Mouse (Mus musculus) neural tube, embryonic 13.5 days (tissue): ENCODE measurements around the gene Plch2. TPM values are rescaled to one million over a fixed set of nuclear protein-coding genes. Genes with fewer than 3 reads are reported as not detected.

Experiments used
- ATAC-seq: fragments of 200-750 bp; cut with Nextera tagmentation; 2 replicates; pipeline ENCODE4 v1.8.0; 2017; ENCODE audit warnings: low read depth, mild to moderate bottlenecking, moderate TSS enrichment, moderate library complexity
- H3K27ac ChIP-seq: fragments of 300-500 bp; sonication (generic); replicated peaks from 2 replicates; pipeline ENCODE4 v1.5.1; 2015; ENCODE audit warnings: moderate library complexity, mild to moderate bottlenecking, inconsistent platforms
- H3K27me3 ChIP-seq: fragments of 300-500 bp; sonication (generic); 2 replicates; pipeline ENCODE4 v1.6.1; 2015; ENCODE audit warnings: mild to moderate bottlenecking, inconsistent platforms
- H3K36me3 ChIP-seq: fragments of 300-500 bp; sonication (generic); 2 replicates; pipeline ENCODE4 v1.6.1; 2015; ENCODE audit warnings: mild to moderate bottlenecking, inconsistent platforms
- H3K4me1 ChIP-seq: fragments of 300-500 bp; sonication (generic); replicated peaks from 2 replicates; pipeline ENCODE4 v1.6.1; 2015; ENCODE audit warnings: inconsistent platforms
- H3K4me2 ChIP-seq: fragments of 300-500 bp; sonication (generic); 2 replicates; pipeline ENCODE4 v1.6.1; 2015; ENCODE audit warnings: inconsistent platforms, mild to moderate bottlenecking, moderate library complexity
- H3K4me3 ChIP-seq: fragments of 300-500 bp; sonication (generic); 2 replicates; pipeline ENCODE4 v1.5.1; 2015; ENCODE audit warnings: mild to moderate bottlenecking, inconsistent platforms
- H3K9ac ChIP-seq: fragments of 300-500 bp; sonication (generic); 2 replicates; pipeline ENCODE4 v1.6.1; 2015; ENCODE audit warnings: moderate library complexity, mild to moderate bottlenecking, inconsistent platforms
- H3K9me3 ChIP-seq: fragments of 300-500 bp; sonication (generic); 2 replicates; pipeline ENCODE4 v1.6.1; 2016; ENCODE audit warnings: inconsistent platforms
- WGBS: fragments of 180-500 bp; shearing (Covaris S2); methylation state at CpG from one replicate; pipeline ENCODE4 v1.1.7; 2015; 5-methylcytosine and 5-hydroxymethylcytosine counted together
- polyA plus RNA-seq: library from polyadenylated mRNA; unstranded; fragments of >200 nt; fragmentation: Nextera tagmentation; extraction: Ambion mirVana; gene quantifications from 2 replicates; pipeline ENCODE4 v1.2.1, GENCODE M21; 2015

The Plch2 gene
- polyA plus RNA-seq, 1 experiment from 2014 or later, result 6.1 TPM

GRCm38 (mm10) chr4:155069191-155069590 is 12.6 kb upstream of the Plch2 start:
- peaks cover 62% of the 10 kb centered on the region for H3K36me3 ChIP-seq

GRCm38 (mm10) chr4:155068357-155068972 is 11.9 kb upstream of the Plch2 start:
- no peak overlapping the region for H3K27ac ChIP-seq
- no peaks in the 10 kb centered on the region for H3K27me3 ChIP-seq
- no peaks in the 10 kb centered on the region for H3K9me3 ChIP-seq
- H3K9ac ChIP-seq, result peak overlapping the region; percentile 85; the same call in 1 of the 2 replicates
- peaks cover 23% of the 10 kb centered on the region for H3K4me1 ChIP-seq
- no peak overlapping the region for H3K4me3 ChIP-seq
- 94% methylated on average over 20 of the region's 20 CpGs for WGBS
- ATAC-seq, result no peak
- H3K36me3 ChIP-seq, result peaks cover 55% of the 10 kb centered on the region
- no peak overlapping the region for H3K4me2 ChIP-seq

More at GRCm38 (mm10) chr4:155069191-155069590, 12.6 kb upstream of the Plch2 start:
- no peak for ATAC-seq
- Histone ChIP-seq H3K27me3 (no peaks in the 10 kb centered on the region), H3K4me3 (no peak overlapping the region), H3K9me3 (no peaks in the 10 kb centered on the region), H3K27ac (no peak overlapping the region), H3K4me2 (no peak overlapping the region), H3K9ac (no peak overlapping the region), H3K4me1 (peaks cover 23% of the 10 kb centered on the region)
- 88% methylated on average over 6 of the region's 6 CpGs for WGBS

- 1% methylated on average over 48 of the region's 48 CpGs for WGBS
- H3K4me2 ChIP-seq, result peak within 1 kb of the TSS; percentile 90
Measured at GRCm38 (mm10) chr4:155066834-155067522, 10.4 kb upstream of the Plch2 start, which contains the start of gene Pex10. Pex10 (plus strand) TSS chr4:155067016.

GRCm38 (mm10) chr4:155065970-155066833 is 9.6 kb upstream of the Plch2 start:
- WGBS, result 5% methylated on average over 15 of the region's 15 CpGs

More at GRCm38 (mm10) chr4:155066834-155067522, 10.4 kb upstream of the Plch2 start, which contains the start of gene Pex10:
- Histone ChIP-seq H3K4me3 (peak within 1 kb of the TSS; percentile 65), H3K27me3 (no peaks in the 10 kb centered on the region), H3K27ac (peak within 1 kb of the TSS; percentile 74), H3K36me3 (peaks cover 40% of the 10 kb centered on the region), H3K9me3 (no peaks in the 10 kb centered on the region), H3K4me1 (peaks cover 23% of the 10 kb centered on the region), H3K9ac (peak within 1 kb of the TSS; percentile 85)
- peak; percentile 93 for ATAC-seq

DNA sequence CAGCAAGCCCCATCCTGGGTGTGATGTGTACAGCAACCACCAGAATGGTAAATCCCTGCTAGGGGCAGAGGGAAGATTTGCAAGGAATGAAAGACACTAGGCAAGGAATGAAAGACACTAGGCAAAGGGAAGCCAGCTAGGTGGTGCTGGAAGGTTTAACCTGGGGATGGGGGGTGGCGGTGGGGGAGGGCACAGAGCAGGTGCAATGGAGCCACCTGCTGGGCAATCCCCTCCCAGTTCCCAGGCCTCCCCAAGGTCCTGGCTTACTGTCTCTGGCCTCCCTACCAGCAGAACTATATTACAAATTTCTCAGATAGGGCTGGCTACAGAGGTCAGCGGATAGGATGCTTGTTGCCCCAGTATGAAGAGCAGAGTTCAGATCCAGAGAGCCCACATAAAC is 7.9 kb upstream of the Plch2 start:
- Histone ChIP-seq H3K9me3 (no peaks in the 10 kb centered on the region), H3K36me3 (peaks cover 15% of the 10 kb centered on the region), H3K27ac (no peak overlapping the region), H3K27me3 (no peaks in the 10 kb centered on the region), H3K4me1 (peaks cover 38% of the 10 kb centered on the region), H3K9ac (no peak overlapping the region), H3K4me2 (no peak overlapping the region), H3K4me3 (no peak overlapping the region)
- no peak for ATAC-seq
- WGBS, result 82% methylated on average over 2 of the region's 2 CpGs

More at GRCm38 (mm10) chr4:155065970-155066833, 9.6 kb upstream of the Plch2 start:
- peak overlapping the region; percentile 74 for H3K27ac ChIP-seq
- ATAC-seq, result peak; percentile 75
- H3K27me3 ChIP-seq, result no peaks in the 10 kb centered on the region
- peaks cover 32% of the 10 kb centered on the region for H3K36me3 ChIP-seq
- H3K4me3 ChIP-seq, result peak overlapping the region; percentile 65
- peaks cover 30% of the 10 kb centered on the region for H3K4me1 ChIP-seq
- peak overlapping the region; percentile 85 for H3K9ac ChIP-seq
- H3K4me2 ChIP-seq, result peak overlapping the region; percentile 90
- no peaks in the 10 kb centered on the region for H3K9me3 ChIP-seq

DNA sequence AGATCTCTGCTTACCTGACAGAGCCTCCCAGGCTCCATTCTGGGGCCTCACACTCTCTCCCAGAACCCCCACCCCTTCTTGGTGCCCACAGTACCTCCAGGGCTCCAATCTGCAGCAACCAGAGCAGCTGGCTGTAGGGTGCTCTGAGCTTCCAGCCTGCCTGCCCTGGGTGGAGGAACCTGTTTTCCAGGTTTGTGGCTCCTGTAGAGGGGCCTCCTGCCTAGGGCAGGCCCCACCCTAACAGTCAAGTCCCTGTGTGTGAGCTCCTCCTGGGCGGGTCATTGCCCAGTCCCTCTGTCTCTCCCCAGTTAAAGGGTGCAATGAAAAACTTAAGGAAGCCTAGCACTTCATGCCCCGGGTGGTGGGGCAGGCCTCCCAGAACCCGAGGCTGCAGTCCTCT is 7.3 kb upstream of the Plch2 start:
- no peaks in the 10 kb centered on the region for H3K9me3 ChIP-seq
- peaks cover 9% of the 10 kb centered on the region for H3K36me3 ChIP-seq
- no peak overlapping the region for H3K4me3 ChIP-seq
- no peak for ATAC-seq
- H3K27me3 ChIP-seq, result no peaks in the 10 kb centered on the region
- peak overlapping the region; percentile 31; the same call in 1 of the 2 replicates for H3K9ac ChIP-seq
- WGBS, result 36% methylated on average over 3 of the region's 3 CpGs
- peaks cover 38% of the 10 kb centered on the region for H3K4me1 ChIP-seq
- H3K4me2 ChIP-seq, result no peak overlapping the region
- no peak overlapping the region for H3K27ac ChIP-seq

DNA sequence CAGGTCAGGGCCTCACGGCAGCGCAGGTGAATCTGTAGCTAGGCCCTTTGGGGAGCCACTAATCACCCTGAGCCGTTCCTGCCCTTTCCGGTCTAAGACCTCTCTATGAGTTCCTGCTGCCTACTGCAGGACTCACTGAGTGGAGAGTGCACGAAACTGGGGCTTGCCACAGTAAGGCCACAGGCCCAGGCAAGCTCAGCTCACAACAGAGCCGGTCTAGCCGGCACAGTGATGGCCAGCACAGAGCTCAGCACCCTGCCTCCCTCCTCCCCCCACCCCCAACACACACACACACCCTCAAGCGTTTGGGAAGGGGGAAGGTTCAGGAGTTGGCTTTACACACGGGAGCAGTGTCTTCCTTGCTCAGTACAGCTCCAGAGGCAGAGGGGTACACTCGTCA is 1.7 kb upstream of the Plch2 start:
- no peak overlapping the region for H3K9ac ChIP-seq
- H3K4me3 ChIP-seq, result no peak overlapping the region
- no peak for ATAC-seq
- H3K36me3 ChIP-seq, result no peaks in the 10 kb centered on the region
- H3K4me2 ChIP-seq, result no peak overlapping the region
- WGBS, result 35% methylated on average over 10 of the region's 10 CpGs
- H3K27me3 ChIP-seq, result no peaks in the 10 kb centered on the region
- H3K27ac ChIP-seq, result no peak overlapping the region
- no peaks in the 10 kb centered on the region for H3K9me3 ChIP-seq
- peaks cover 40% of the 10 kb centered on the region for H3K4me1 ChIP-seq

DNA sequence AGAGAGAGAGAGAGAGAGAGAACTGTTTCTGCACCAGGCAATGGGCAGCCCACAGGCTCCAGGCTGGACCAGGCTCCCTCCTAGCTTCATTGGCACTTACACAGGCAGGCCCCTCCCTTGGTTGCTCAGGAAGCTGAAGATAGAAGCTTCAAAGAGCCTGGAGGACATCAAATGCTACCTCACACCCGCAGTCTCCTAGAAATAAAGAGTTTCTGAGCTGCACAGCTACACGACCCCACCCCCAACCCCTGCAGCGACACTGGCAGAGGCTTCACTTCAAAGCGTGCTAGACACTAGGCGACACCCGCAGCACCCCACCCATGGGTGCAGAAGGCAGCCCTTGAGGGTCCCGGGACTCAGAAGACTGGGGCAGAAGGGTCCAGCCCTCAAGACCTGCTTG is 6.5 kb downstream of the Plch2 start:
- Histone ChIP-seq H3K4me1 (peaks cover 17% of the 10 kb centered on the region), H3K36me3 (no peaks in the 10 kb centered on the region), H3K4me3 (no peak overlapping the region), H3K9me3 (no peaks in the 10 kb centered on the region), H3K9ac (no peak overlapping the region), H3K27ac (no peak overlapping the region), H3K27me3 (peaks cover 10% of the 10 kb centered on the region), H3K4me2 (no peak overlapping the region)
- WGBS, result 74% methylated on average over 7 of the region's 7 CpGs
- ATAC-seq, result no peak

- H3K27ac ChIP-seq, result no peak overlapping the region
- no peak for ATAC-seq
- 86% methylated on average over 14 of the region's 14 CpGs for WGBS
Measured at GRCm38 (mm10) chr4:155046636-155047035, 9.9 kb downstream of the Plch2 start.

GRCm38 (mm10) chr4:155043289-155043625 is 13.3 kb downstream of the Plch2 start:
- 1% methylated on average over 25 of the region's 25 CpGs for WGBS
- H3K9me3 ChIP-seq, result no peaks in the 10 kb centered on the region
- H3K36me3 ChIP-seq, result no peaks in the 10 kb centered on the region
- H3K4me3 ChIP-seq, result peak overlapping the region; percentile 45
- no peak overlapping the region for H3K27ac ChIP-seq
- H3K9ac ChIP-seq, result peak overlapping the region; percentile 69
- peak; percentile 28; the same call in 1 of the 2 replicates for ATAC-seq
- H3K27me3 ChIP-seq, result peaks cover 55% of the 10 kb centered on the region
- H3K4me2 ChIP-seq, result peak overlapping the region; percentile 74
- H3K4me1 ChIP-seq, result peaks cover 35% of the 10 kb centered on the region

More at GRCm38 (mm10) chr4:155046636-155047035, 9.9 kb downstream of the Plch2 start:
- H3K4me3 ChIP-seq, result no peak overlapping the region
- no peak overlapping the region for H3K4me2 ChIP-seq
- H3K36me3 ChIP-seq, result no peaks in the 10 kb centered on the region
- H3K27me3 ChIP-seq, result peaks cover 45% of the 10 kb centered on the region
- H3K9ac ChIP-seq, result no peak overlapping the region
- no peaks in the 10 kb centered on the region for H3K9me3 ChIP-seq
- H3K4me1 ChIP-seq, result peaks cover 17% of the 10 kb centered on the region

- peak overlapping the region; percentile 69 for H3K9ac ChIP-seq
- peaks cover 55% of the 10 kb centered on the region for H3K27me3 ChIP-seq
- H3K4me3 ChIP-seq, result peak overlapping the region; percentile 45
- H3K4me2 ChIP-seq, result peak overlapping the region; percentile 74
- H3K27ac ChIP-seq, result no peak overlapping the region
- ATAC-seq, result peak; percentile 25; the same call in 1 of the 2 replicates
- H3K4me1 ChIP-seq, result peaks cover 35% of the 10 kb centered on the region
- 2% methylated on average over 62 of the region's 65 CpGs for WGBS
- no peaks in the 10 kb centered on the region for H3K9me3 ChIP-seq
- H3K36me3 ChIP-seq, result no peaks in the 10 kb centered on the region
Measured at GRCm38 (mm10) chr4:155042606-155043288, 13.8 kb downstream of the Plch2 start.
